Mouse (Mus musculus) hindbrain, embryonic 14.5 days (tissue): Measurements from ENCODE around the gene Exd1. TPM values are rescaled to one million over a fixed set of nuclear protein-coding genes. Genes with fewer than 3 reads are reported as not detected.
"Not testable (repeated sequence)": the region's sequence is repeated elsewhere in the genome, so short reads cannot be mapped to it uniquely, and the experiment has no call there.

Experiments used
- ATAC-seq: fragments of 200-750 bp; cut with Nextera tagmentation; 2 replicates; pipeline ENCODE4 v1.8.0; 2017; ENCODE audit warnings: moderate number of reproducible peaks, mild to moderate bottlenecking, moderate TSS enrichment, moderate library complexity; ENCODE audit not compliant: low FRiP score
- DNase-seq: peaks from one replicate; pipeline ENCODE4 v3.0.0-alpha.2; 2015; ENCODE audit warnings: low spot score
- H3K27ac ChIP-seq: fragments of 300-500 bp; sonication (generic); 2 replicates; pipeline ENCODE4 v1.5.1; 2014; ENCODE audit warnings: mild to moderate bottlenecking, moderate library complexity
- H3K27me3 ChIP-seq: fragments of 300-500 bp; sonication (generic); 2 replicates; pipeline ENCODE4 v1.6.1; 2014; ENCODE audit warnings: mild to moderate bottlenecking, low read length, mixed read lengths; ENCODE audit not compliant: control insufficient read depth, insufficient read depth
- H3K36me3 ChIP-seq: fragments of 300-500 bp; sonication (generic); replicated peaks from 2 replicates; pipeline ENCODE4 v1.6.1; 2014; ENCODE audit not compliant: control insufficient read depth, insufficient read depth
- H3K4me1 ChIP-seq: fragments of 300-500 bp; sonication (generic); replicated peaks from 2 replicates; pipeline ENCODE4 v1.6.1; 2014; ENCODE audit warnings: antibody characterized with exemption, low read length, mixed read lengths; ENCODE audit not compliant: control insufficient read depth, insufficient read depth
- H3K4me2 ChIP-seq: fragments of 300-500 bp; sonication (generic); replicated peaks from 2 replicates; pipeline ENCODE4 v1.6.1; 2014; ENCODE audit warnings: mild to moderate bottlenecking, moderate library complexity
- H3K4me3 ChIP-seq: fragments of 300-500 bp; sonication (generic); replicated peaks from 2 replicates; pipeline ENCODE4 v1.5.1; 2014; ENCODE audit warnings: mild to moderate bottlenecking, low read length
- H3K9ac ChIP-seq: fragments of 300-500 bp; sonication (generic); 2 replicates; pipeline ENCODE4 v1.6.1; 2014
- H3K9me3 ChIP-seq: fragments of 300-500 bp; sonication (generic); 2 replicates; pipeline ENCODE4 v1.6.1; 2016; ENCODE audit warnings: low read length; ENCODE audit not compliant: control insufficient read depth
- WGBS: fragments of 180-500 bp; shearing (Covaris S2); extraction: QIAGEN DNeasy Blood & Tissue Kit; methylation state at CpG from one replicate; pipeline ENCODE4 v1.1.7; 2014; 5-methylcytosine and 5-hydroxymethylcytosine counted together
- polyA plus RNA-seq: library from polyadenylated mRNA; unstranded; fragments of >200 nt; fragmentation: Nextera tagmentation; extraction: Ambion mirVana; gene quantifications from 2 replicates; pipeline ENCODE4 v1.2.1, GENCODE M21; 2014

Gene Exd1
- polyA plus RNA-seq, 1 experiment from 2014 or later: 1.0 TPM

DNA sequence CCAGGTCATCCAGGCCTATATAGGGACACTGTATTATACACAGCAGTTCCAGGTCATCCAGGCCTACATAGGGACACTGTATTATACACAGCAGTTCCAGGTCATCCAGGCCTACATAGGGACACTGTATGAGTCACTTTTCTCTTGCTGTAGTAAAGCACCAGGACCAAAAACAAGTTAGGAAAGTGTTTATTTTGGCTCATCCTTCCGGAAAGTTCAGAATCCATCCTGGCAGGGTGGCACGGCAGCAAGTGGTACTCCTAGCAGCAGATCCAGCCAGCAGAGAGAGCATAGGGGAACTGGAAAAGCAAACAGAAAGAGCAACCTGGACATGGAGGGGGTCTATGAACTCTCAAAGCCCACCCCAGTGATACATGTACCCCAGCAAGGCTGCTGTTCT, 36.6 kb downstream of the Exd1 start:
- no peak overlapping the region for H3K4me3 ChIP-seq
- ATAC-seq (no peak), DNase-seq (no peak)
- no peaks in the 10 kb centered on the region for H3K36me3 ChIP-seq
- no peak overlapping the region for H3K27ac ChIP-seq
- H3K4me1 ChIP-seq: no peaks in the 10 kb centered on the region
- no peaks in the 10 kb centered on the region for H3K27me3 ChIP-seq
- H3K9me3 ChIP-seq: no peaks in the 10 kb centered on the region
- H3K4me2 ChIP-seq: no peak overlapping the region
- 92% methylated on average over 2 of the region's 2 CpGs for whole genome bisulfite sequencing
- H3K9ac ChIP-seq: no peak overlapping the region

GRCm38 (mm10) chr2:119508518-119508917, 38.9 kb downstream of the Exd1 start:
- H3K9me3 ChIP-seq, H3K27me3 ChIP-seq, H3K36me3 ChIP-seq, ATAC-seq, H3K4me2 ChIP-seq, H3K9ac ChIP-seq, H3K4me1 ChIP-seq, H3K4me3 ChIP-seq, DNase-seq, H3K27ac ChIP-seq: not testable (repeated sequence)
- 64% methylated on average over 7 of the region's 7 CpGs for WGBS

DNA sequence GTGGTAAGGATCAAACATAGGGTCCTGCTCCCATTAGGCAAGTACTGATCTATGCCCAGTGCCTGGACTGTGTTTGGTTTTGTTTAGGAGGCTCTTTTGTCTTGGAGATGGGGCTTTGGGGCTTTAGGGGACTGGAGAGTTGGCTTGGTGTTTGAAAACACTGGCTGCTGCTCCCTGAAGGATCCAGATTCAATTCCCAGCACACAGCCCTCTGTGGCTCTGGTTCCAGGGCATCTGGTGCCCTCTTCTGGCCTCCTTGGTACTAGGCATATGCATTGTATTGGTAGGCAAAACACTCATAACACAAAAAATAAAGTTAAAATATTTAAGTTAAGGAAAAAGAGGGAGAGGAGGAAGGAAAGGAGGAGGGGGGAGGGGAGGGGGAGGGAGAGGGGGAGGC, 40.3 kb downstream of the Exd1 start:
- DNase-seq (no peak), ATAC-seq (no peak)
- Histone ChIP-seq H3K9ac (no peak overlapping the region), H3K4me3 (no peak overlapping the region), H3K27ac (no peak overlapping the region), H3K36me3 (no peaks in the 10 kb centered on the region), H3K27me3 (no peaks in the 10 kb centered on the region), H3K4me1 (no peaks in the 10 kb centered on the region), H3K4me2 (no peak overlapping the region), H3K9me3 (no peaks in the 10 kb centered on the region)

DNA sequence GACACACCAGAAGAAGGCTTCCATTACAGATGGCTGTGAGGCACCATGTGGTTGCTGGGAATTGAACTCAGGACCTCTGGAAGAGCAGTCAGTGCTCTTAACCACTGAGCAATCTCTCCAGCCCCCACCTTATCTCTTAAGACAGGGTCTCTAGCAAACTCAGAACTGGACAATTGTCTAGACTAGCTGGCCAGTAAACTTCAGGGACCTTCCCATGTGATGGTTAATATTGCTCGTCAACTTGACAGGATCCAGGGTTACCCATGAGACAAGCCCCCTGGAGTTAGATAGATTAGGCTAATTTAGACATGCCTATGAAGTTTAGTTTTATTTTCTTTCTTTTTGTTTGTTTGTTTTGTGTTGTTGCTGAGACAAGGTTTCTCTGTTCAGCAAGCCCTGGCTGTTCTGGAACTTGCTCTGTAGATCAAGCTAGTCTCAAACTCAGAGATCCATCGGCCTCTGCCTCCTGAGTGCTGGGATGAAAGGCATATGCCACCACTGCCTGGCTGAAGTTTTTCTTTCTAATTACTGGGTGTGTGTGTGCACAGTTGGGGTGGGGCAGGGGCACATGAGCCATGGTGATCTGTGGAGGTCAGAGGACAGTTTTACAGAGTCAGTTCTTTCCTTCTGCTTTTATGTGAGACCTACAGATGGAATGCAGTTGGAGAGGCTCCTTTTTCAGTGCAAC, 46.3 kb downstream of the Exd1 start:
- Histone ChIP-seq H3K9me3 (no peaks in the 10 kb centered on the region), H3K36me3 (no peaks in the 10 kb centered on the region), H3K4me1 (no peaks in the 10 kb centered on the region), H3K27me3 (no peaks in the 10 kb centered on the region), H3K4me2 (no peak overlapping the region), H3K4me3 (no peak overlapping the region), H3K27ac (no peak overlapping the region), H3K9ac (no peak overlapping the region)
- ATAC-seq: no peak
- 82% methylated on average over 2 of the region's 2 CpGs for WGBS
- DNase-seq: no peak

GRCm38 (mm10) chr2:119498859-119499258, 48.6 kb downstream of the Exd1 start:
- DNase-seq: no peak
- no peaks in the 10 kb centered on the region for H3K4me1 ChIP-seq
- H3K4me3 ChIP-seq: no peak overlapping the region
- H3K9me3 ChIP-seq: no peaks in the 10 kb centered on the region
- 81% methylated on average over 2 of the region's 2 CpGs for WGBS
- H3K27me3 ChIP-seq: no peaks in the 10 kb centered on the region
- H3K27ac ChIP-seq: no peak overlapping the region
- no peak overlapping the region for H3K4me2 ChIP-seq
- no peak for ATAC-seq
- H3K9ac ChIP-seq: no peak overlapping the region
- no peaks in the 10 kb centered on the region for H3K36me3 ChIP-seq

- Histone ChIP-seq H3K9me3 (no peaks in the 10 kb centered on the region), H3K4me2 (no peak overlapping the region), H3K27ac (no peak overlapping the region), H3K4me1 (no peaks in the 10 kb centered on the region), H3K4me3 (no peak overlapping the region), H3K27me3 (no peaks in the 10 kb centered on the region), H3K36me3 (no peaks in the 10 kb centered on the region), H3K9ac (no peak overlapping the region)
- WGBS: 92% methylated on average over 2 of the region's 2 CpGs
- DNase-seq (no peak), ATAC-seq (no peak)
These were observed 51.3 kb downstream of the Exd1 start for GRCm38 (mm10) chr2:119496082-119496481.

- no peaks in the 10 kb centered on the region for H3K27me3 ChIP-seq
- no peaks in the 10 kb centered on the region for H3K36me3 ChIP-seq
- H3K4me2 ChIP-seq: no peak overlapping the region
- H3K9ac ChIP-seq: no peak overlapping the region
- no peaks in the 10 kb centered on the region for H3K9me3 ChIP-seq
- ATAC-seq (no peak), DNase-seq (no peak)
- no peaks in the 10 kb centered on the region for H3K4me1 ChIP-seq
- no peak overlapping the region for H3K27ac ChIP-seq
- no peak overlapping the region for H3K4me3 ChIP-seq
- 62% methylated on average over 5 of the region's 5 CpGs for WGBS
These were observed 55.5 kb downstream of the Exd1 start for GRCm38 (mm10) chr2:119491953-119492352.

- Histone ChIP-seq H3K4me2 (no peak overlapping the region), H3K4me3 (no peak overlapping the region), H3K27me3 (no peaks in the 10 kb centered on the region), H3K9me3 (no peaks in the 10 kb centered on the region), H3K36me3 (no peaks in the 10 kb centered on the region), H3K9ac (no peak overlapping the region), H3K27ac (no peak overlapping the region), H3K4me1 (no peaks in the 10 kb centered on the region)
- WGBS: 7% methylated on average over 4 of the region's 4 CpGs
- DNase-seq: no peak
- no peak for ATAC-seq
These were observed 60.9 kb downstream of the Exd1 start for GRCm38 (mm10) chr2:119486488-119486887.

- H3K27ac ChIP-seq: no peak overlapping the region
- H3K4me3 ChIP-seq: no peak overlapping the region
- H3K36me3 ChIP-seq: peaks cover 6% of the 10 kb centered on the region; the same call in 1 of the 2 replicates
- no peak overlapping the region for H3K9ac ChIP-seq
- DNase-seq (no peak), ATAC-seq (no peak)
- peaks cover 11% of the 10 kb centered on the region for H3K4me1 ChIP-seq
- 90% methylated on average over 1 of the region's 1 CpGs for WGBS
- no peak overlapping the region for H3K4me2 ChIP-seq
- H3K9me3 ChIP-seq: no peaks in the 10 kb centered on the region
- H3K27me3 ChIP-seq: no peaks in the 10 kb centered on the region
These were observed 65.1 kb downstream of the Exd1 start for GRCm38 (mm10) chr2:119482307-119482706.

- H3K36me3 ChIP-seq: peaks cover 6% of the 10 kb centered on the region; the same call in 1 of the 2 replicates
- H3K4me1 ChIP-seq: peaks cover 21% of the 10 kb centered on the region
- peak overlapping the region; percentile 98 for H3K27ac ChIP-seq
- no peak; the same call in 1 of the 2 replicates for ATAC-seq
- peak; percentile 24 for DNase-seq
- H3K9me3 ChIP-seq: no peaks in the 10 kb centered on the region
- H3K9ac ChIP-seq: peak overlapping the region; percentile 97
- peak overlapping the region; percentile 89 for H3K4me3 ChIP-seq
- no peaks in the 10 kb centered on the region for H3K27me3 ChIP-seq
- WGBS: 15% methylated on average over 9 of the region's 9 CpGs
- H3K4me2 ChIP-seq: peak overlapping the region; percentile 68
These were observed 69.1 kb downstream of the Exd1 start for GRCm38 (mm10) chr2:119478397-119478749.
